Mouse (Mus musculus): ENCODE measurements around the gene Aldh5a1.

GRCm38 (mm10) chr13:24892516-24892915, 44.9 kb downstream of the Aldh5a1 start:
- TF ChIP-seq CTCF (conservative IDR thresholded peaks at IDR 0.05; ENCODE audit: insufficient read depth, insufficient read length, low read depth, low read length), result no peak
- TF ChIP-seq POLR2A (IDR thresholded peaks at IDR 0.05; ENCODE audit: low read depth, low read length), result no peak
